Mouse (Mus musculus) activated CD4-positive, CD25-positive, alpha-beta regulatory T cell, adult 4 months (primary cell): ENCODE data around the gene Nfic. TPM values are rescaled to one million over a fixed set of nuclear protein-coding genes. Genes with fewer than 3 reads are reported as not detected.

ENCODE experiments used
- ATAC-seq: one replicate; pipeline ENCODE4 v1.8.0; 2017
- polyA plus RNA-seq, 2 experiments: library from polyadenylated mRNA; unstranded; fragments of 100-300 nt; shearing (Covaris generic); gene quantifications; one replicate each; pipeline ENCODE4 v1.2.1; 2017

Gene Nfic
- polyA plus RNA-seq, 2 experiments from 2014 or later, result 15.2 to 16.0 TPM

DNA sequence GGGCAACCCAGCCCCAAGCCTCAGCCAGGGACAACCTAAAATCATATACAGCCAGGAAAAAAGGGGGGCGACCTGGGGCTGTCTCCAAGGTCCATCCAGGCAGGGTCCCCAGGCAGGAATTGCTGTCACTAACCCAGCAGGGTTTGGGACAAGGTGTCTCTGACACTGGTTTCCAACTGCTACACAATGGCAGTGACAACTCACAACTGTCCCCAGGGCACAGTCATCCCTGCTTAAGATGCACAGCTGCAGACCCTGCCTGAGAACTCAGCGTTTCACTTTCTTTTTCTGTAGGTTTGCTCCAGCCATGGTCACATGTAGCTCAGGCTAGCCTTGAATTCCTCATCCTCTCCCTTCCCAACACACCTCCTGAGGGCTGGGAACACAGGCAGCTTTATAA, 26.3 kb downstream of the Nfic start:
- no peak for ATAC-seq

DNA sequence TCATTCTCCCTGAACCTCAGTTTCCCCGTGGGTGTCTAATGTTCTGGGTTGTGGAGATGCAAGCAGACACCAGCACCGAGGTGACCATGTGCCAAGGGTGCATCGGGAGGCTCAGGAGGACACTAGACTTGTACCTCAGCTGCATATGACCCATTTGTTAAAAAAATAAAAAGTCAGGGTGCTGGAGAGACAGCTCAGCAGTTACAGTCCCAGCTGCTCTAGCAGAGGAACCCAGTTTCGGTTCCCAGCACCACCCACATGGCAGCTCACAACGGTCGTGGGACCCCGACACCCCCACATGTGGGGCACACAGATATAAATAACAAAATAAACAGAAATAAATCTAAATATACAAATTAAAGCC, 26.9 kb downstream of the Nfic start:
- ATAC-seq, result no peak

DNA sequence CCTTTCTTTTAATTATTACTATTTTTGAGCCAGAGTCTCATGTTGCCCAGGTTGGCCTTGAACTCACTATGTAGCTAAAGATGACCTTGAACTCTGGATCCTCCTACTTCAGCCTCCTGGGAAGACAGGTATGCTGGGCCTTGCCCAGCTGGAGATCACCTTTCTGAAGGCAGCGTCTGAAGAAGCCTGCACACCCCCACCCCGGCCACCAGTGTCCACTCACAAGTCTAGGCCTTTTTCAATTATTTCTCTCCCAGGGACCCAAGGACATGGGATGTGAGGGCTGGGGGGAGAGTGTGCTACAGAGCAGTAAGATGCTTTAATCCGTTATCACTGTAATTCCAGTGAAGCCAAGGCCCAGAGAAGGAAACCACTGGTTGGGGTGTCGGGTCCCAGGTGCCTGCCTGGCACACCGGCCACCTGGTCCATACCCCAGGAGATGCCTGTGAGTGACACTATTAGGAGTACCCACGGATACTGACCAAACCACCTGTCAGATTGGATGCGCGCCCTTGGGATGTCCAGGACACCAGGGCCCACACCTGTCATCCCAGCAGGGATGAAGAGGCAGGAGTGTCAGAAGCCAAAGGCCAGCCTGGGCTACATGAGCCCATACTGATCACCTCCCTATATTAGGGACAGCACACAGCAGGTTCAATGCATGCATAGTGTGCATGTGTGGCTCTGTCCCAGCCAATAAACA, 27.5 kb downstream of the Nfic start:
- ATAC-seq, result no peak

DNA sequence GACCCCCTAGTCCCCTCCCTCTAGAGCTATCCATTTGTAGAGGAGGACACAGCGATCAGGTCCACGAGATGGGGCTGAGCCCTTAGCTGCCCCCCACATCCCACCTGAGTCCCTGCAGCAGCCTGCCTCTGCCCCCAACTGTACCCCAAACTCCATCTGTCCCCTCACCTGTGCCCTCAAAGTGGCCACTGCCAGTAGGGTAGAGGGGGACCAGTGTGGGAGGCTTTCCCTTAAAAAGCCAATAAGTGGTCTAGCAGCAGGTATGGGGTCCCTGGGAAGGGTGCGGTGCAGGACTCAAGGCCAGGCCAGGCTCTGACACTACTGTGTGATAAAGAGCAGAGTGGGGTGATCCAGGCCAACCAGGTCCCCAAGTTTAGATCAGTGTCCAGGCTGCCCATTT, 28.1 kb downstream of the Nfic start:
- no peak for ATAC-seq

DNA sequence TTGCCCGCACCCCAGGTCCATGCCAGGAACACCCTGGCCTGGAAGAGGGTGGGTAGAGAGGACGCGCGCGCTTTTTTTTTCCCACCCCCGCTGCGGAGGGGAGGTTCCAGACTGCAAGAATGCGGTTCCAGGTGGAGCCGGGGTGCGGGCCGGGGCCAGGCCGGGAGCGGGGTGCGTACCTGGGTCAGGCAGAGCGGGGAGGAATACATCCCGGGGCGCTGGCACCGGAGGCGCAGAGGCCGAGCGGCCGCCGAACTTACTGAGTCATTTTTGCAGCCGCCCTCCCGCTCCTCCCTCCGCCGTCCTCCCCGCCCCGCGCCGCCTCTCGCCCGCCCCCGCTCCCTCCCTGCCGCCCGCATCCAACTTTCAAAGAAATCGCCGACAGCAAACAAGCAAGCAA, 28.5 kb downstream of the Nfic start:
- ATAC-seq, result no peak

DNA sequence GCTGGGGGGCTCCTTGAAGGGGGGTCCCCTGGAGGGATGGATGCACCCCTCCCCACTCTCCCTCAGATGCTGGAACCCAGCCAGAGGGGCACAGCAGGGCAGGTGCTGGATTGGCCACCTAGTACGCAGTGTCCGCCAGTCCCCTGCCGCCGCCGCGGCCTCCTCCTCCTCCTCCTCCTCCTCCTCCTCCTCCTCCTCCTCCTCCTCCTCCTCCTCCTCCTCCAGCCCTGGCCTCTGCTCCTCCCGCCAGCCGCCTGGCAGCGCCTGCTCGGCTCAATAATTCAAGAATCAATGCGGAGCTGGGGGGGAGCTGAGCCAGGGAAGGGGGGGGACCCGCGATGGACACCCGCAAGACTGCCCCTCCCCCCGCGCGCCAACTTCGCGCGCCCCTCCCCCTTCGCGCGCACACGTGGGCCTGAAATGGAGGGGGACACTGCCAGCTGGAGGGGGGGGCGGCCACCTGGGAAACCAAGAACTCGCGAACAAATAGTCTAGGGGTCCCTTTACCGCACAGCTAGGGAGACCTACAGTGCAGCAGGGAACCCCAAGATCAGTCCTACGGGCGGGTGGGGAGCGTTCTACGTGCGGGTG, 29.3 kb downstream of the Nfic start:
- ATAC-seq, result no peak

DNA sequence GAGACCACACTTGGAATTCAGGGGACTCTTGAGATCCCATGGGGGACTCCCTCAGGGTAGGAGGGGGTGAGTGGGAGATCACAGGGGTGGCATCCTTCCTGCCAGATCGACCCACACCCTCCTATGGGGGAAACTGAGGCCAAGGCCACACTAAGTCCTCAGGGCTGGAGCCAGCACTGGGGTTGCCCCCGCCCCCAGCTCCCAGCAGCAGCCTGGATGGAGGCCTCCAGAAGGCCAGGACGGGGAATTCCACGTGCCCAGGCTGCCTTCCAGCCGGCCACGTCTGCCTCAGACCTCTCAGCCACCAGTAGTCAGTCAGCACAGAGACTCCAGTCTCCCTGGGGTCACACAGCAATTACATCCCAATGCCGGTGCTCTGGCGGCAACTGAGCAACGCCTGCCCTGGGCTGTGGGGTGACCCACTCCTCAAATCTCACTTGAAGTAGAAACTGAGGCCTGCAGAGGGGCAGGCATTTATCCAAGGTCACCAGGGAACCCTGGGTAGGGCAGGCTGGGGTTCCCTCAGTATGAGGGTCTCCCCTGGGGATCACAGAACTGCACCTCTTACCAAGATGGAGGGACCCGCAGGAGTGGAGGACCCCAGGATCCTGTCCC, 30.1 kb downstream of the Nfic start:
- ATAC-seq, result no peak

DNA sequence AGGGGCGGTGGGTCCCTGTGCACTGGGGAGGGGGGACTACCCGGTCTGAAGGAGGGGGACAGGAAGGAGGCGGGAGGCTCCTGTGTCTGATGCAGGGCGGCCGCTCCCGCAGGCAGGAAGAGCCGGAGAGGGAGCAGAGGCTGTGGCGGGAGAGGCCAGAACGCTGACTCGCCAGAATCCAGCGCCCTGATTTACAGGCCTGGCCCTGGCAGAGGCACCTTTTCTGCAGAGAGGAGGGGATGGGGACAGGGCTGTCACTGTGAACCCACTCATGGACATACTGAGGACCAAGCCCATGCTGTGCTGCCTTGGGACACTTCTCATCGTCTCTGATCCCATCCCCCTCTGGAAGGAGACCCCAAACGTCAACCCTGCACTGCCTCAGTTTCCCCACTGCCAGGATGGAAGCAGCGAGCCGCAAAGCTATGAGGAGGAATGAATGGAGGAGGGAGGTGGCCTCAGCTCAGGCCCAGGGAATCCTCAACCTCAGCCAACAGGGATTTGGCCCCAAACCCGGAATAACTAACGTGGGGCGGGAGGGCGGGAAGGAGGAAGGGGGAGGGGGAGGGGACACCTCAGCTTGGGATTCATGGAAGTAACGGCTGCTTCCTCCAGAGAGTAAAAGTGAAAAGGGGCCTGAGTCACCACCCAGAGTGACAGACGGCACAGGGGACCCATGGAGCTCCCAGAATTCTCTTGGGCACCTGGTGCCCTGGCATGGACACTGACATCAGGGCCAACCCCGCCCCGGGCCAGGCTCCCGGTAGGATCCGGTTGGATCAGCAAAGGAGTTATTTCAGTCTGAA, 31.0 kb downstream of the Nfic start:
- ATAC-seq, result no peak

DNA sequence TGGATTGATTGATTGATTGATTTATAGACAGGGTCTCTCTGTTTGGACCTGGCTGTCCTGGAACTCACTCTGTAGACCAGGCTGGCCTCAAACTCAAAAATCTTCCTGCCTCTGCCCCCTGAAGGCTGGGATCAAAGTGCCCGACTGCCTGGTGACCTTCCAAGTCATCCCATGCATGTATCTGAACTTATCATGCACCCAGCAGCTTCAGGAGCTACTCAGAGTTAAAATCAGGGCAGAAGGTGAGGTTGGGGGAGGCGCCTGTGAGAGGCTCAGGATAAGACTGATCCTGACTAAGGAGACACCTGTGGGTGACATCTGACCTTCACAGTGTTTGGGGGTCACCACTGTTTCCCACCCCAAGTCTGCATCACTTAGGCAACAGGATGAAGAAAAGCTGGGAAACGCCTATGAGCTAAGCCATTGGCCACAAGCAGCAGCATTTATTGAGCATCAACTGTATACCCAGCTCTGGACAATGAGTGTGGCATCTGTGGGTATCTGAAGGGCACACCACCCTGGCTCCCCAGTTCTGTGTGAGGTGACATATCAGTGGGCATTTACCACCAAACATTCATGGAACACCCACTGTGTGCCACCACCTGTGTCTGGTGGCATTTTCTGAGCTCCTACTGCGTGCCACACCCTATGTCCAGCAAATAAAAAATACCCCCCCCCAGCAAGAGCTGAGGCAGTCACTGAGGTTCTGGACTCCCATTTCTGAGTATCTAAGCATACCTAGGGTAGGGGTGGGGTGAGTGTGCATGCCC, 31.8 kb downstream of the Nfic start:
- no peak for ATAC-seq

DNA sequence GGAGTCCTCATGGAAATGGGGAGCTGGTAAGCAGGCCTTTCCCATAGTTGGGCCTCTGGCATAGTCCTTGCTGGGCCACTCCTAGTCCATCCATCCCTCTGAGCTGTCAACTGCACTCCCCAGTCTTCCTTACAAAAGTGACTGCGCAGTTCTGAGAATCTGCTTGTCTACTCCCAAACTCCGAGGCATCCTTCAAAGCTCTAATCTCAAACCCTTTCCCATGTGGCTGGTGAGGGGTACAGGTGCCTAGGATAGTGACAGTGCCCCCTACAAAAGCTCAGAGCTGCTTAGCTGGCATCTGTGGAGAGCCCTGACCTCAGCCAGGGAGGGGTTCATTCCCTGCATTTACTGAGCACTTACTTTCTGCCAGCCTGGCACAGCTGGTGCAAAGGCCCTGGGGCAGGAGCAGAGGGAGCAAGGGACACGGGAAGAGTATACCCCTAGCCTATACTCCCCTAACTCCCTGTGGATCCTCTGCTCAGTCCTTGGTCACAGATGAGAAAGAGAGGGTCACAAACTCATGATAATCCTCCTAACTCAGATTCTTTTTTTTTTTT, 32.7 kb downstream of the Nfic start:
- ATAC-seq, result no peak

DNA sequence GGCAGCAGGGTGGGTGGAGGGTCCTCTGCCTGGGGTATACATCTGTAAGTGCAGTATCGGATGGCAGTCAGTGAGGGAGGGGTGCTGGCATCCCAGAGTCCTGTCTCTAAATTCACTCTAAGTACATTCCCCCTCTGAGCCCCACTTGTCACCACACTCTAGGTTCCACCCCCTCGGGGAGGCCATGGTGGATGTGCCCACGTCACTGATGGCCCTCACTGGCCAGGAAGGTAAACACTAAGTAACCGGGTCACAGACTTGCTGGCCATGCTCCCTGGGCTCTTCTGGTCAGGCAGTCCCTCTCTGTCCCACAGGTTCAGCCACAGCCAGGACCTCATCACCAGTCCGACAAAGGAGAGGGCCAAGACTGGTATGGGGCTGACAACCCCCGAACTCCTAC, 33.2 kb downstream of the Nfic start:
- ATAC-seq, result no peak

DNA sequence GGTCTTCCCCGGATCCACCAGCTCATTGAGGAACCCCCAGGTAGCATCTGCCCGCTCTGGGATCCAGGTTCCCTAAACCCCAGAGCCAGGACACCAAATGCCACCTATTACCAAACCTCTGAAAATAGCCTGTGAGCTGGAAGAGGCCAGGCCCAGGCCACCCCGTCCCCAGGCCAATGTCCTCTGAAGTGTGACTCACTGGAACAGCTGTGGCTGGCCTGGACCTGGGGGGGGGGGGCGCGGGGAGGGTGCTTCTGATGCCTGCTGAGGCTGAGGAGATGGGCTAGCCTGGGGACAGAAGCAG, 33.7 kb downstream of the Nfic start:
- no peak for ATAC-seq

DNA sequence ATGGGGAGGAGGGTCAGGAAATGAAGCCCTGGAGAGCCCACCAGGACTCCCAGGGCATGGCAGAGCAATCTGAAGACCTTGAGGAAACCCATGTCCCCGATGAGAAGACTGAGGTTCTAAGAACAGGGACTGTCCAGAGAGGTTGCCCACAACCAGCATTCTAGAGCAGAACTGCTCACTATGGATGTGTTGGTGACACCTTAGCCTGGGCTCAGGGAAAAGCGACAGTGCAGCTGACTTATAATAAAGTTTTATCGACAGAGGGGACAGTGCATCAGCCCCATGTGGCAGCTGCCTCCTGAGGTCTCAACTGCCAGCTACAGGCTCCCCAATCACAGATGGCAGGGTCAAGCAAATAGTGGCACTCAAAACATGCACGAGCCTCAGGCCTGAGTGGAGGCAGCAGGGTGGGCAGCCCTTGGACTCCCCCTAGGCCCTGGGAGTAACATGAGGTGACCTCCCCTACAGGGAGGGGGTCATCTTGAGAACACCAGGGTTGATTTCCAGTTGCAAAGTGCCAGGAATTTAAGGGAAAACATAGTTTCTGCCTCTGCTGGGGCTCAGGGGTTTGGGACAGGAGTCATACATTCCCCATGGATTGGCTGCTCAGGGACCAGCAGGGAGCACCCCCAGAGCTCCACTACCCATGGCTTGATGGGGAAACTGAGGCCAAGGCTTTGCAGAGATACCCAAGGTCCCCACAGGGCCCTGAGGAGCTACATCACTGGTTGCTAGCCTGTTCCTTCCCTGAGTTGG, 34.2 kb downstream of the Nfic start:
- no peak for ATAC-seq

DNA sequence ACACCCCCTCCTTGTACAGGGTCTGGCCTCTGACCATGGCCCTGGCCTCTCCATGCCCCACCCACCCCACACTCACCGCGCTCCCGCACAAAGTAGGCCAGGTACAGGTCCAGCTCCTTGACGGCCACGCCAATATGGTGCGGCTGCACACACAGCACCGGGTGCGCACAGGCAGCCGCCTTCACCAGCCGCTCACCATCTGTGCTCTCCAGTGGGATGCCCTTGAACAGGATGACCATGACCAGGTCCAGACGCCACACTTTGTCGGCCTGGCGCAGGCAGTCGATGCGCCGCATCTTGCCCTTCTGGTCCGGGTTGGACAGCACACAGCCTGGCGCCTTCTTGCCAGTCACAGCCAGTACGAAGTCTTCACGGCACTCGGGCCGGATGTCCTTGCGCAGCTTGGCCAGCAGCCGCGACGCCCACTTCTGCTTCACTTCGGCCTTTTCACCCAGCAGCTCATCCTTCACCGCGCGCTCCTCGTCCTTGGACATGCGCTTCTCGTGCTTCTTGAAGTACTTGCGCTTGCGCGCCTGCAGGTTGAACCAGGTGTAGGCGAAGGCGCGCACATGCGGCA, 35.2 kb downstream of the Nfic start:
- no peak for ATAC-seq

DNA sequence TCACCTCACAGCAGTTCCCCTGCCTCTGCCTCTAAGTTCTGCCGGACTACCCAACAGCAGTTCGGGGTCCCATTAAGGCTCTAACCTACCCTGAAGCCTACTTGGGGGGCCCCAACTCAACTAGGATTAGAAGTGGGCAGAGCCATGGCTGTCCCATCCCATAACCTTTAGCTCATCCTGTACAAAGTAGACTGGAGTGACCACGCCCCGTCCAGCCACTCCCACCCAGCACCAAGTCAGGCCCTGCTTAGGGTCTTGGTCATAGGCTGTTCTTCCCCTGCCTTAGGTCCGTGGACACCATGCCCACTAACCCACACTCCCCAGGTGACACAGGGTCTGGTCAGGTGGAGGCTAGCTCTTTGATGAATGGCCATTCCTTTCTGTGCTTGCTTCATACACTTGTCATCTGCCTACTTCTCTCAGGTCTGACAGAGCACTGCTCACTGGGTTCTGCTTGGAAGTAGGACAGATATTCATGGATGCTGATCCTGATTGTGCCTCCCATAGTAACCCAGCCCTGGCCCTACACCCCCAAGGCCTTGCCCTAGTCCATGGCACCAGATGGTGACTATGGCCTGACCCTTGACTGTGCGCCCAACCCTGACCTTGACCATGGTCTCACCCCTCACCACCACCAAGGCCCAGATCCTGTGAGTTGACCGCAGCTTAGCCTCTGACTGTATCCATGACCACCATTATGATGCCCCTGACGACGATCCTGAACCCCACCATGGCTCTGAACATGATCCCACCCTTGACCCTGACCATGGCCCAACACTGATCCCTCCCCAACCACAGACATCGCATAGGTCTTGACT, 36.1 kb downstream of the Nfic start:
- ATAC-seq, result no peak

DNA sequence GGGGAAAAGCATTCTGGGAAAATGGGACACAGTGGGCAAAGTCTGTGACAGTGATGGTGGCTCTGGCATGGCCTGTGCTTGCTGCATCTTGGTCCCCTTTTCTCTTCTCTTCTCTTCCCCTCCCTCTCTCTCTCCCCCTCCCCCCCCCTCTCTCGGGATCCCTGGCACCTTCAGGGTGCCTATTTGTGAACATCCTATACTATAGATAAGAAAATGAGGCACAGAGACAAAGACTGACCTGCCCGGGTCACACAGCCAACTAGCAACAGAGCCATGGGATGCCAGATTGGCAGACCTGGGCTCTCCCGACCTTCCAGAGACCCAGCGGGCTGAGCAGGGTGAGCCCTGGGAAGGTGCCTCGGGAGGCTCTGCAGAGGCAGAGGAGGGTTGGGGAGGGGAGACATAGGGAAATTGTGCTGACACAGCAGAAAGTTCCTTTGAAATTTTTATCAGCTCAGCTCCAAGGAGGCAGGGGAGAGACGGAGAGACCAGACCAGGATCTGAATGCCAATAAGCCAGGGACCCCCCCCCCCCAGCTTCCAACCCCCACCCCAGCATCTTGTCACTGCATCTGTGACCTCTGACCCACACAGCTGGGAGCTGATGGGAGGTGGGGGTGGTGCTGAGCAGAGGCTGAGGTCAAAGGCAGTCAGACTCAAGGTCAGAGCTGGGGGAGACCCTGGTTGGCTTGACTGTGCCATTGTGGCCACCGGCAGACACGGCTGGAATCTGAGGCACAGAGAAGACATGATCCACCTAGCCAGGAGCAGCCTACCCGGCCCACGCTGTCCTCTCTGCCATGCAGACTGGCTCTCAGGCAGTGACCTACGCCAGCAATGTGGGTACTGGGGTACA, 37.0 kb downstream of the Nfic start:
- ATAC-seq, result no peak

DNA sequence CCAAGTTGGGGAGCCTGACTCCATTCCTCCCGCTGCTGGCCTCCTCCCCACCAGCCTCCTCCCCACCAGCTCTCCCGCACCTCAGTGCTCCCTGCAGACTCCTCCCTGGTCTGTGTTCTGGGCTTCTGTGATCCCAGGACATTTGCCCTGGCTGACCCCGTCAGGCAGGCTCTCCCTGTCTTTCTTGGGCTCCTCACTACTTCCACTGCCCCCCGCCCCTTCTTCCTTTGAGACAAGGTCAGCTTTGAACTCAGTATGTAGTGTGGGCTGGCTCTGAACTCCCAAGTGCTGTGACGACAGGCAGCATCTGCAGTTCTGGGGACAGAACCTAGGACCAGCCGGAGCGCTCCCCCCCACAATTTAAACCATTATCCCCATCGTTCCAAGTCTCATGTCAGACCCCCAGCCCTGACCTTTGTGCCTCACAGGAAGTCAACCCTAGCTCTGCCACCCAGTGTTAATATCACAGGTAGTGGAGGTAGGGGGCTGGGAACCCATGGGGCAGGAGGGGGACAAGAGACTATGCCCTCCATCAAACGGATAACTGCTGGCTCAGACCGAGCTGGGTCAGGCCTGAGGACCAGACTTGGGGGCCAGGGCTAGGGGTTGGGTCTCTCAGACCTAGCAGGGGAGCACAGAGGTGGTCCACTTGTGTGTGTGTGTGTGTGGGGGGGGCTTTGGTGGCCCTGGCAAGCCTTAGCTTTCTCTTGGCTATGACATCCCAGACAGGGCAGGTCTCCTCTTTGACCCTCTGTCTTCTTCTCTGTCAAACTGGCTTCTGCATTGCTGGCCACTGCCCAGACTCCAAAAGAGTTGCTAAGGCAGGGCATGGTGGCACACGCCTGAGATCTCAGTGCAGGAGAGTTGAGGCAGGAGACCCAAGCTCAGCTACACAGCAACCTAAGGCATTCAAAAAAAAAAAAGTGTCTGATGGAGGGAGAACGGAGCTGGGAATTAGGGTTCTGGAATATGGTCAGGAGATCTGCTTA, 37.9 kb downstream of the Nfic start:
- no peak for ATAC-seq

DNA sequence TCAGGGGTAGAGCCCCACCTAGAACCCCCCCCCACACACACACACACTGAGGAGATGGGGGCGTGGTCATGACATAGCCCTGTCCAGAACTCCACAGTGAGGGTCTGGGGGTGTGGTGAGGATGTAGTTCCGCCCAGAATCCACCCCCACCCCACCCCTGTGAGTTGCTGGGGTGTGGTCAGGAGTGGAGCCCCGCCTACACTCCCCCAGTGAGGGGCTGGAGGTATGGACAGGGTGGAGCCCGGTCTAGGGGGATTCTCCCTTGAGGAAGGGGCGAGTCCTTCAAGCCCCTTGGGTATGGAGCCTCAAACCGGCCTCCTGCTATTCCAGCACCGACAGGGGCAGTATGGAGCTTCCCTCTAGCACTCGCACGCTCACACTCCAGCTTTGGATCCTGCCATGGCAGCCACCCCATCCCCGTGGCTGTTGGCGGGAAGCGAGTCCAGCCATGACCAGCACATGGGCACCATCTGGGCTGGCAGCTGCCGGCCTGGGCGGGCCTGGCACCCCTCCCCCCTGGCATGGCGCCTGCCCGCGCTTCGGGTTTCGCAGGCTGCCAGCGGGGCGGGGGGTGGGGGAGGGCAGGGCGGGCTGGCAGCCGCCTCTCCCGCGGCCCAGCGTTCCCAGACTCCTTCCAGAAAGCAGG, 38.7 kb downstream of the Nfic start:
- no peak for ATAC-seq
